Mouse (Mus musculus) fat pad, adult 2 months (tissue): ENCODE measurements around the gene Gm21800.
"Not testable (repeated sequence)": the region's sequence is repeated elsewhere in the genome, so short reads cannot be mapped to it uniquely, and the experiment has no call there.

ENCODE experiments used
- DNase-seq: peaks from one replicate; pipeline ENCODE4 v3.0.0-alpha.2; 2011; ENCODE audit warnings: low read depth, low spot score; ENCODE audit errors: extremely low read depth

Gm21800 gene

GRCm38 (mm10) chrY:41406198-41406597 is at the start of gene Gm21800:
Gene Gm21800, plus strand, starts transcription at chrY:41406498.
- DNase-seq: not testable (repeated sequence)
